Mouse (Mus musculus) hematopoietic stem cell, adult 5-6 weeks (primary cell): Measurements from ENCODE around the gene Rpa2. TPM values are rescaled to one million over a fixed set of nuclear protein-coding genes. Genes with fewer than 3 reads are reported as not detected.
"Not testable (repeated sequence)": the region's sequence is repeated elsewhere in the genome, so short reads cannot be mapped to it uniquely, and the experiment has no call there.

Source experiments
- ATAC-seq, 2 experiments: fragments of 125-278 bp in 1 of 2; replicated peaks in 1 of 2; 2 replicates each; pipeline ENCODE4 v1.8.0; 2016 to 2017; ENCODE audit warnings: inconsistent platforms in 2 of 2, mild to moderate bottlenecking in 2 of 2, moderate number of reproducible peaks in 2 of 2, low read depth in 1 of 2, moderate TSS enrichment in 1 of 2; ENCODE audit not compliant: low FRiP score in 2 of 2, poor library complexity in 2 of 2, severe bottlenecking in 2 of 2, insufficient read depth in 1 of 2, low TSS enrichment in 1 of 2
- total RNA-seq: library from RNA; stranded (forward); fragments of 172-1452, 232-1000 nt; gene quantifications from 2 replicates; pipeline ENCODE4 v1.2.3, GENCODE M21; 2017

Rpa2 gene
- total RNA-seq, 1 experiment from 2014 or later: 50.1 TPM

GRCm38 (mm10) chr4:132797461-132797860 lies 29.3 kb downstream of the Rpa2 start:
- ATAC-seq: no peak

GRCm38 (mm10) chr4:132798028-132798427 lies 29.9 kb downstream of the Rpa2 start:
- ATAC-seq: no peak

GRCm38 (mm10) chr4:132798666-132799065 lies 30.5 kb downstream of the Rpa2 start:
- ATAC-seq: not testable (repeated sequence)

GRCm38 (mm10) chr4:132799845-132800244 lies 31.7 kb downstream of the Rpa2 start:
- ATAC-seq: no peak

GRCm38 (mm10) chr4:132801176-132802077 lies 33.3 kb downstream of the Rpa2 start:
- ATAC-seq: 0 out of 4 replicates have a peak, but pooled peaks of 1 of the 2 experiments have one; percentile 2

- ATAC-seq: peak; percentile 48 to 69; a peak in 3 of 4 replicates
Observed at GRCm38 (mm10) chr4:132802171-132802637, 34.1 kb downstream of the Rpa2 start.

GRCm38 (mm10) chr4:132803212-132803611 lies 35.1 kb downstream of the Rpa2 start:
- ATAC-seq: no peak

- ATAC-seq: no peak
Observed at GRCm38 (mm10) chr4:132803876-132804275, 35.7 kb downstream of the Rpa2 start.

- ATAC-seq: peak in 1 of 2 experiments; percentile 35; a peak in 1 of 4 replicates
Observed at GRCm38 (mm10) chr4:132804331-132804730, 36.2 kb downstream of the Rpa2 start.

- no peak for ATAC-seq
Observed at GRCm38 (mm10) chr4:132805146-132805545, 37.0 kb downstream of the Rpa2 start.

- ATAC-seq: no peak
Observed at GRCm38 (mm10) chr4:132805599-132806197, 37.6 kb downstream of the Rpa2 start.

GRCm38 (mm10) chr4:132806620-132807191 lies 38.6 kb downstream of the Rpa2 start:
- ATAC-seq: no peak

GRCm38 (mm10) chr4:132807771-132808641 lies 39.9 kb downstream of the Rpa2 start:
- peak; percentile 52 to 73 for ATAC-seq

GRCm38 (mm10) chr4:132809621-132810020 lies 41.5 kb downstream of the Rpa2 start:
- ATAC-seq: peak; percentile 54; a peak in 2 of 4 replicates

GRCm38 (mm10) chr4:132816404-132816803 lies 48.3 kb downstream of the Rpa2 start:
- ATAC-seq: no peak; a peak in 1 of 4 replicates

- ATAC-seq: no peak
Observed at GRCm38 (mm10) chr4:132816855-132817254, 48.7 kb downstream of the Rpa2 start.

- no peak for ATAC-seq
Observed at GRCm38 (mm10) chr4:132818442-132818841, 50.3 kb downstream of the Rpa2 start.
